Mouse (Mus musculus) kidney, adult 2 months (tissue): ENCODE measurements at regions not wholly inside any gene's neighbourhood (a gene's known extent, or its start where the extent isn't known, plus 50 kb on each side); places are given as distances from the start of the nearest gene placed in this dataset.

Experiments
- DNase-seq: peaks from one replicate; pipeline ENCODE4 v3.0.0; 2021
- H3K27ac ChIP-seq: fragments of 200-500 bp; 2 replicates; pipeline ENCODE4 v1.5.1; 2012; ENCODE audit warnings: low read depth, low read length, control low read depth, inconsistent platforms; ENCODE audit not compliant: insufficient read depth
- H3K27me3 ChIP-seq: fragments of 200-500 bp; replicated peaks from 2 replicates; pipeline ENCODE4 v1.6.1; 2012; ENCODE audit warnings: mild to moderate bottlenecking, moderate library complexity, low read length, inconsistent platforms; ENCODE audit not compliant: control insufficient read depth, insufficient read depth
- H3K36me3 ChIP-seq: fragments of 200-500 bp; 2 replicates; pipeline ENCODE4 v1.6.1; 2012; ENCODE audit warnings: mild to moderate bottlenecking, moderate library complexity, low read length, inconsistent platforms; ENCODE audit not compliant: control insufficient read depth, insufficient read depth
- H3K4me1 ChIP-seq: fragments of 200-500 bp; 2 replicates; pipeline ENCODE4 v1.6.1; 2011; ENCODE audit warnings: low read length; ENCODE audit not compliant: control insufficient read depth, insufficient read depth
- H3K4me3 ChIP-seq: fragments of 200-500 bp; 2 replicates; pipeline ENCODE4 v1.5.1; 2011; ENCODE audit warnings: mild to moderate bottlenecking, low read depth, low read length, control low read depth; ENCODE audit not compliant: insufficient read depth
- CTCF ChIP-seq: fragments of 200-500 bp; conservative IDR thresholded peaks from 2 replicates; pipeline ENCODE4 v1.5.1; 2011; ENCODE audit warnings: low read depth, mild to moderate bottlenecking, control low read depth, low read length, moderate library complexity, mixed read lengths; ENCODE audit not compliant: insufficient read depth, insufficient read length
- POLR2A ChIP-seq: fragments of 200-500 bp; IDR thresholded peaks from one replicate; pipeline ENCODE4 v1.6.1; 2011; ENCODE audit warnings: low read depth, low read length, control low read depth
- WGBS: fragments of 180-500 bp; shearing (Covaris S2); methylation state at CpG from one replicate; pipeline ENCODE4 v1.1.7; 2018; 5-methylcytosine and 5-hydroxymethylcytosine counted together

GRCm38 (mm10) chr17:9286834-9287233 is 135.0 kb upstream of the Gm17728 start:
- Histone ChIP-seq H3K36me3 (no peaks in the 10 kb centered on the region), H3K4me1 (no peaks in the 10 kb centered on the region), H3K27me3 (no peaks in the 10 kb centered on the region), H3K27ac (no peak overlapping the region), H3K4me3 (no peak overlapping the region)
- peak; percentile 6 for DNase-seq
- WGBS = 66% methylated on average over 6 of the region's 6 CpGs
- TF ChIP-seq CTCF (0 out of 2 replicates have a peak, but pooled peaks have one; percentile 18), POLR2A (no peak)

GRCm38 (mm10) chr17:9287682-9288081 is 134.2 kb upstream of the Gm17728 start:
- WGBS = 50% methylated on average over 9 of the region's 9 CpGs
- H3K4me3 ChIP-seq = no peak overlapping the region
- no peaks in the 10 kb centered on the region for H3K36me3 ChIP-seq
- H3K27ac ChIP-seq = no peak overlapping the region
- no peaks in the 10 kb centered on the region for H3K4me1 ChIP-seq
- DNase-seq = no peak
- TF ChIP-seq POLR2A (no peak), CTCF (no peak)
- H3K27me3 ChIP-seq = no peaks in the 10 kb centered on the region

GRCm38 (mm10) chr17:9291601-9292000 is 130.3 kb upstream of the Gm17728 start:
- WGBS = 51% methylated on average over 4 of the region's 4 CpGs
- no peaks in the 10 kb centered on the region for H3K36me3 ChIP-seq
- no peaks in the 10 kb centered on the region; the same call in 1 of the 2 replicates for H3K27me3 ChIP-seq
- DNase-seq = no peak
- no peaks in the 10 kb centered on the region for H3K4me1 ChIP-seq
- no peak overlapping the region for H3K4me3 ChIP-seq
- no peak overlapping the region for H3K27ac ChIP-seq
- TF ChIP-seq CTCF (no peak), POLR2A (no peak)

- Histone ChIP-seq H3K27ac (no peak overlapping the region), H3K4me1 (no peaks in the 10 kb centered on the region), H3K4me3 (no peak overlapping the region), H3K27me3 (no peaks in the 10 kb centered on the region; the same call in 1 of the 2 replicates), H3K36me3 (no peaks in the 10 kb centered on the region)
- DNase-seq = no peak
- TF ChIP-seq POLR2A (no peak), CTCF (no peak)
- WGBS = 93% methylated on average over 7 of the region's 7 CpGs
Observed at GRCm38 (mm10) chr17:9292296-9292695, 129.6 kb upstream of the Gm17728 start.

GRCm38 (mm10) chr17:9296371-9296770 is 125.5 kb upstream of the Gm17728 start:
- H3K27ac ChIP-seq = no peak overlapping the region
- no peak for TF ChIP-seq CTCF
- no peaks in the 10 kb centered on the region for H3K4me1 ChIP-seq
- 79% methylated on average over 1 of the region's 1 CpGs for WGBS
- H3K36me3 ChIP-seq = no peaks in the 10 kb centered on the region
- H3K27me3 ChIP-seq = no peaks in the 10 kb centered on the region; the same call in 1 of the 2 replicates
- H3K4me3 ChIP-seq = no peak overlapping the region
- DNase-seq = no peak

- no peak for DNase-seq
- 94% methylated on average over 1 of the region's 1 CpGs for WGBS
- no peaks in the 10 kb centered on the region; the same call in 1 of the 2 replicates for H3K27me3 ChIP-seq
Observed at GRCm38 (mm10) chr17:9298231-9298630, 123.6 kb upstream of the Gm17728 start.

GRCm38 (mm10) chr17:9301101-9301501 is 120.8 kb upstream of the Gm17728 start:
- no peak for DNase-seq
- WGBS = 67% methylated on average over 4 of the region's 4 CpGs
- Histone ChIP-seq H3K27ac (no peak overlapping the region), H3K27me3 (no peaks in the 10 kb centered on the region), H3K4me1 (no peaks in the 10 kb centered on the region), H3K4me3 (no peak overlapping the region), H3K36me3 (no peaks in the 10 kb centered on the region)
- TF ChIP-seq CTCF = no peak
- TF ChIP-seq POLR2A = no peak

More at GRCm38 (mm10) chr17:9298231-9298630, 123.6 kb upstream of the Gm17728 start:
- H3K4me1 ChIP-seq = no peaks in the 10 kb centered on the region
- H3K36me3 ChIP-seq = no peaks in the 10 kb centered on the region
- no peak overlapping the region for H3K27ac ChIP-seq
- H3K4me3 ChIP-seq = no peak overlapping the region
- TF ChIP-seq CTCF (no peak), POLR2A (no peak)

- 72% methylated on average over 2 of the region's 2 CpGs for WGBS
- TF ChIP-seq POLR2A (no peak), CTCF (no peak)
- H3K27me3 ChIP-seq = no peaks in the 10 kb centered on the region
Observed at GRCm38 (mm10) chr17:9308507-9308906, 113.4 kb upstream of the Gm17728 start.

More at GRCm38 (mm10) chr17:9308507-9308906, 113.4 kb upstream of the Gm17728 start:
- Histone ChIP-seq H3K4me1 (no peaks in the 10 kb centered on the region), H3K36me3 (no peaks in the 10 kb centered on the region), H3K4me3 (no peak overlapping the region), H3K27ac (no peak overlapping the region)
- DNase-seq = no peak
